Mouse (Mus musculus) forelimb bud, embryonic 11.5 days (tissue): ENCODE measurements at regions not wholly inside any gene's neighbourhood (a gene's known extent, or its start where the extent isn't known, plus 50 kb on each side); places are given as distances from the start of the nearest gene placed in this dataset.
"Not testable (repeated sequence)": the region's sequence is repeated elsewhere in the genome, so short reads cannot be mapped to it uniquely, and the experiment has no call there.

Experiments
- DNase-seq: peaks from one replicate; pipeline ENCODE4 v3.0.0-alpha.2; 2012; ENCODE audit warnings: low read depth, low spot score

DNA sequence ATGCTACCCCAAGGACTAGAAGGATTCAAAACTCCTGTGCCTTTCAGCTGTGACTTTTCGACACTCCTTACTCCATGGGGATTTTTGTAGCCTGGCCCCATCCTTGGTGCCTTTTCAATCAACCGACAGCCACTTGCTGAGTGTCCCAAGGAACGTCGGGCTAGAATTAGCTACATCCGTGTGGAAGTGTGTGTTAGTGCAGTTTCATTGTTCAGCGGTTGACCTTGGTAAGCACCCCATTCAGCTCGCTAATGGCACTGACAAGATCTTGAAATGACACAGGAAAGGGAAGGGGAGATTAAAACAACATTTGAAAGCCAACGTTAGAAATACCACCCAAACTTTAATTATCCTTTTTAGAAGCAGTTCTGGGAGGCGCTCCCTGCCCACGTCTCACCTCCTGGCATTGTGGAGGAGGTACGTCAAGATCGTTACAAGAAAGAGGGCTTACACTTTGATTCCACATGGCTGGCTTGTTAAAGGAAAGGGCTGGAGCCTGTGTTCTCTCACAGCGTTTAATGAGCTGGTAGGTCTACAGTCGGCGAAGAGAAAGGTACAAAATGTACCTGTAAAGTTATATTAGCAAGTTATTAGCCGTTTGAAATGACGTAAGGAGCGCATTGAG, 536.4 kb downstream of the Fam19a2 start:
- peak; percentile 64 for DNase-seq

DNA sequence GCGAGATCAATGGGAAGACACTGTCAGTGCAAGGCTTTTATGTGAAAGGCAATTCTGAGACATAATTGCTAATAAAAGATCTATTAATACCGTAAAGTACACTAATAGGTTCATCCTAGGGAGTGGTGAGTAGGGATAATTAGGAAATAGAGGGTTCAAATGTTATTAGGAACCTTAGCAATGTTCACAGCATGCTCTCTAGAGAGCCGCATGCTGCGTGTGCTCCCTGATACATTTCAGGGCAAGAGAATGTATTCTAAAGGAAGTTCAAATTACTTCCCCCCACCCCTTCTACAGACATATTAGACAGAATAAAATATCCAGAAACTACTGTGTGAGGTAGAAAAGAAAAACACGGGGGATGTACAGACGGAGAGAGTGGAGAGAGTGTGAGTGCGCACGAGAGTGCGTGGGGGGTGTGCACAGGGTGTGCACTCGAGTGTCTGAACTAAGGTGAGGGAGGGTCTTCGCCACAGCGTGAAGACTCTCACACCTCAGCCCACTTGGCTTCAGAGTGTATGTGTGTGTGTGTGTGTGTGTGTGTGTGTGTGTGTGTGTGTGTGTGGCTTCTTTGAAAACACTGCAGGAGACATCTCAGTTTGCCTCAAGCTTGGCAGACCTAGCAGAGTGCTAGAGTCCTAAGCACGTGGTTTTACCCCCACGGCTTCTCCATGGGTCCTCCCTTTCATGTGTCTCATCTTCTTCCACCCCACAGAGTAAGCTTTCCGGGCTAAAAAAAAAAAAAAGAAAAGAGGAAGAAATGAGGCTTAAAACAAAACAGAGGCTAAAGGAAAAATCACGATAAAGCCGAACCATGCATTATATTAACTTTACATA, 537.1 kb downstream of the Fam19a2 start:
- no peak for DNase-seq

DNA sequence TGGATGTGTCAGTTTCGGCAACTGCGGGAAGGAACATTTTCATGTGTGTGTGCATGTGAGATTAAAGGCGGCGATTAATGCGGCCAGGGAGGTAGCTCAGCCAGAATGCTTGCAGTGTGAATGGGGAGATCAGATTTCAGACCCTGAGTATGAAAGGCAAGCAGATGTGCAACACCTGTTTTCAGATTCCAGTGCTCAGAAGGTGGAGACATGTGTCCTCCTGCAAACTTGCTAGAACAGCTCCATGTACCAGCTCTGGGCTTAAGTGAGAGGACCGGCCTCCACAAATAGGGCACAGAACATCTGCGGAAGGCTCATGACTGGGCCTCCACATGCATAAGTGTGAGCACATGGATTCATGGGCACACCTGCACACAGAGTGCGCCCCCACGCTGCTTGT, 547.1 kb downstream of the Fam19a2 start:
- DNase-seq, result peak; percentile 65

DNA sequence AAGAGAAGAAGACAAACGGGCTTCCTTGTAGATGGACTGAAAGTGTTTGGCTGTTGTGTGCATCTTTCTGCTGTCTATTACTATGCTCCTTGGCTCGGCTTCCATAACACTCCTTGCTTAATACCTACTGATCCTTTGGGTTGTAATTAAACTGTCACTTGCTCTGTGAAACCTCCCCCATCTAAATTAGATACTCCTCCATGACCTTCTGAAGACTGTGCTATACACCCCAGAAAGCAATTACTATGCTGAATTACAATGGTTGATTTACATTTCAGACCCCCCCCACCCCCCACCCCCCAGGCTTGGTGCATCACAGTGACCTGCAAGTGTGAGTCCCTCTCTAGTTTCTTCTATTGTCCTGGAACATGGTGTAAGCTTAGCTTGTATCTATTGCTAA, 549.3 kb downstream of the Fam19a2 start:
- DNase-seq, result no peak

DNA sequence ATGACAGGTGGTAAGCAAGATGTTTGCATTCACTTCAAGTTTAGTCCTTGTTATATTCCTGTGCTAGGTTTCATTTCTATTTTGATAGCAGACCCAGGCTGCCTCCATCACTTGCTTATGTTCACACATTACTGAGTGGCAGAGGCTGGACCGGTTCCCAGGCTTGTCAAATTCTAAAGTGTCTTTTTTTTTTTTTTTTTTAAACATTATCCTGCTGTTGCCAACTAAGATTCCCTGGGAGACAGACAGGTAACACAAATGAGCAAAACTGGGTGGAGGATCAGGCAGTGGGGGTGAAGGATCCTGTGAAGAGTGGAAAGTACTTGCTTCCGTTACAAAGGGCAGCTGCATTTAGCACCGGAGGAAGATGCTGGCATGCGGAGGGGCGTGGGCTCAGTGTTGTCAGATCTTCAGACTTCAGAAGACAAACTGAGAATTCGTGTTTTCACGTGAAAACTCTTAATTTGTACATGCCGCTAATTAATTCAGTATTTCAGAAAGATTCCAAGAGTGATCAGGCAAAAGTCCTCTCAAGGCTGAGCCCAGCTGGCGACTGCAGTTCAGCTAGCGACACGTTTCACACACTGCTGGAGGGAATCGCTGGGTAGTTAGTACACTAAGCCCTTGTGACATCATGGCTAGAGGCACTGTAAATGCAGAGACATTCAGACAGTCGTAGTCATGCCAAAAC, 576.4 kb downstream of the Fam19a2 start:
- no peak for DNase-seq

DNA sequence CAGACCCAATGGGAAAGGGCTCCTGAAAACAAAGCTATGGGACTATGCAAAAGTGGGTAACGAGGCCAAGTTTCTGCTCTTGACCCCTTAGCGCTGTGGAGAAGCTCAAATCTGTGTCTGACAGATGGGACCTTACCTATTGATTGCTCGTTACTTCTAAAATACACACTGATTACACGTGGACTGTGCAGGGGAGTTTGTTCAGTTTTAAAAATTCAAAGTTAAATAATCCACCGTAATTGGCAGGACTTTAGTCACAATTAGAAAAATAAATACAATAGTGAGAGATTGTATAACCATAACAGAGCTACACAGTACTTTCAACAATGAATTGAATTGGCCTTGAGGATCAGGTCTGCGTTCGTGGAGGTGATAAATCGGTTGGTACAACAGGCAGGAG, 578.3 kb downstream of the Fam19a2 start:
- DNase-seq, result no peak

DNA sequence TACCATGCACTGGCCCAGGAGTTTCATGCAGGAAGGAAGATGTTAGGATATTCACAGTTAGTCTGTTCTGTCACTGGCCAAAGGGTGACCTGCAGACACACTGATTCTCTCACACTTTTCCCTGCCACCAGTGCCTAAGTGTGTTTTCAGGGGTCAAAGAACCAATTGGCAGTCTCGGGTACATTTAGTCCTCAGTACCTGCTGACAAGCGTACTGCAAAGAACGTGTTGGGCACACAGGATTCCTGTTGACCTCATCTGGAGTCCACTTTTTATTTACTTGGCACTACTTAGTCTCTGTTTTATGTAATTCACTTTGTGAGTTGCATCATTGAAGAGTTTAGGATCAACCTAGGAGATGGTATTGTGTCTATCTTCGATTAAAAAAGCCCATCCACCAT, 579.8 kb downstream of the Fam19a2 start:
- DNase-seq, result no peak

DNA sequence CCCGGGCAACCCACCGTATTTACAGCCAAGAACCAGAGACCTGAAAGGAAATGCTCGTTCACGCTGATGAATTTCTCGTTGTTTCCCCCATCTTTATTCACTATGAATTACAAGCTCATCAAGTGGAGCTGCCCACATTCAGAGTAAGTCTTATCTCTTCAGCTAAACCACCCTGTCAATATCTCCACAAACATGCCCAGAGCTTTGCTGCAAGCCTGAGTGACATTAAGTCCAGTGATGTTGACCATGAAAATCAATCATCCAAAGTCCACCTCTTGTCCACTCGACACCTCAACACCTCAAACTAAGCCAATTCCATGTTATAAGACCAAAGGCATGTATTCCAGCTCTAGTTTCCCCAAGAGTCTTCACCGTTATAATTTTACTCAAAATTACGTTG, 582.8 kb downstream of the Fam19a2 start:
- no peak for DNase-seq

DNA sequence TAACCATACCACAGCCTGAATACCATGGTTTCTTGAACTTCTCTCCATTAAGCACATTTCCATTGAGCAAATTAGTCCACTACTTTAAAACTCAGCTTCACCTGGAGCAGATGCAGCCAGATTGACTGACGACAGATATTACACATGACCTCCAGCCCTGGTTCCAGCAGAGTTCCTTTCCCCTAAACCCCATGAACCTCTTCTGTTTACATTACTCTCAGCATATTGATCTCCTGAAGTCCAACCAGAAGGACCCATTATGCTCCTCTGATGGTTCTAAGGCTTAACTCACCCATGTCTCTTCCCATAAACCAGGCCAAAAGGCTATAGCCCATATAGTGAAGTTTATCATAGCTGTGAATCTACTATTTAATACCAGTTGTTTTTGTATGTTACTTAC, 584.8 kb downstream of the Fam19a2 start:
- DNase-seq, result no peak

DNA sequence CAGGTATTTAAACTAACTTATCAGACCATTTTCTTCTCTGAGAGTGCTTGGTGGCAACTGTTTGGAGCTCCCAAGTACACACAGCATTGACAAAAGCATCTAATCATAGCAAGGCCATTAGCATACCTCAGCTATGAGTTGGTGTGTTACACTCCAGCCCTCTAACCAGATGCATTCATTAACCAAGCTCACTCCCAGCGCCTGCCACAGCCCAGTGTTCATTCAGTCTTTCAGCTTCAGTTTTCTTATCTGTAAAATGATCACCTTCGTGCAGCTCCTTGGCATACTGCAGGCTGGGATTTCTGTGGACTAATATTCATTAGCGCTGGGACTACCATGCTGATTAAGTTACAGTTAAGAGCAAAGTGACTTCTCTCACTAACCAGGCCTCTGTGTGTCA, 611.7 kb downstream of the Fam19a2 start:
- peak; percentile 14 for DNase-seq

DNA sequence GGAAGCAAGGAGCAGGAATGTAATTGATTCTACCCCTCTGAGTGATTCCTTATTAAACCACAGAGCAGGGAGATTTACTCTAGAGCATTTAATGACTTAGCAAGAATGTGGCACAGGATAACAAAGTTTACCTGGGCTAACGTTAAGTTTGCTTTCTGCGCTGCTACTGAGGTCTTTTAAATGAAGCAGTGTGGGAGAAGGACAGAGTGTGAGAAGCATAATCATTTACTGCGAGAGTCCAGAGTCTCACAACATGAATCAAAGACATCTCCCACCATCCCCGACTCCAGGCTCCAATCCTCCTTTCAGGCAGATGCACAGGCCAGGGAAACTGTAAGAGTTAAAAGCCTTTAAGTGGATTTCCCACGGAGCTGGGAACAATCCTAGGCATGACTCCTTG, 612.1 kb downstream of the Fam19a2 start:
- no peak for DNase-seq

DNA sequence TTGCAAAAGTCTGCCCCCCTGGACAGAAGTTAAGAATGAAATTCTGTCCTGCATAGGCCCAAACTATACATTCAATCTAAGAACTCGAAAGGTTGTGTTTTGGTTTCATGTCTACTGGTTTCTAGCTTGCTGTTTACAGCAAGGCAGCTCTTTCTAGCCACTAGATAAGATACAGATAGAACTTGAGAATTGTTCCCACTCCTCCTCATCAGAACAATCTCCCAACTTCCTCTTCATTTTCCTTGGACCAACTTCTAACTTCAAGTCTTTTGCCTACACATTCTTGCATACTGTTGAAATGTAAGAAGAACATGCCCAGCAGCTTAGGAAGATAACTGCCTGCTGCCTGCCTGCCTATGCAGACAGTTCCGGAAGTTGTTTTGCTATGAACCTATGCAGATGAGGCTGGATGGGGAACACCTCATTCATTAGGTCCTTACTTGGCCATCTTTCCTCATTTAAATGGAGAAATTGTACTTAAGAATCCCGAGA, 624.9 kb downstream of the Fam19a2 start:
- no peak for DNase-seq

DNA sequence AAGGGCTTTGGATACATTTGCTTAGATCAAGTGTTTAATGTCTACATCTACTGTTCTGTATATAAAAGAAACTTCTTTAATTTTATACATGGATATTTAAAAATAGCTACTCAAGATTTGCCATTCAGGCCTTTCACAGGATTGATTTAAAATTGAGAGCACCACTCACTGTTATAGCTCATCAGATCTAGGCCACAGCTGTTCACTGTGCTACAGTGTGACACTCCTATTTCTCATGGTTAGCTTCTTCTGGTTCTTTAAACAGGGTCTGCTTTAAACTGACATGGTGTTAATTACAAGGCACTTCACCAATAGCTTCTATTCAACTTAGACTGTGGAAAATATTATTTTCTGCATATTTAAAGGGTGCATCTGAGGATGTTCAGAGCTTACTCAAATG, 655.3 kb downstream of the Fam19a2 start:
- DNase-seq, result no peak

DNA sequence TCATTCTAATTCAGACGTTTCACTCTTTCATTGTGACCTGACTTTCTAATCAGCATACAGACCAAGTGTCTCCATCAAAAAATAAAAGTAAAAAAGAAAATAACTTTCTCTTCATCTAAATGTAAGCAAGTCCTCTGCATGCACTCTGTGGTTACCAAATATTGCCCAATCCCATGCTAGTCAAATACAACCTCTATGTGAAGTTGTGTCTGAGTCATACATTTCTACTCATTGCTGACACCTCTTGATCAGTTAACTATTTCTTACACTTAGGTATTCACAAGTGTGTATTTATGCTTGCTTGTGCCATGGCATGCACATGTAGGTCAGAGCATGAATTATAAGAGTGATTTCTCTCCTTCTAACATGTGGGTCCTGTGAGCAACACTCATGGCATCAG, 666.2 kb downstream of the Fam19a2 start:
- no peak for DNase-seq

DNA sequence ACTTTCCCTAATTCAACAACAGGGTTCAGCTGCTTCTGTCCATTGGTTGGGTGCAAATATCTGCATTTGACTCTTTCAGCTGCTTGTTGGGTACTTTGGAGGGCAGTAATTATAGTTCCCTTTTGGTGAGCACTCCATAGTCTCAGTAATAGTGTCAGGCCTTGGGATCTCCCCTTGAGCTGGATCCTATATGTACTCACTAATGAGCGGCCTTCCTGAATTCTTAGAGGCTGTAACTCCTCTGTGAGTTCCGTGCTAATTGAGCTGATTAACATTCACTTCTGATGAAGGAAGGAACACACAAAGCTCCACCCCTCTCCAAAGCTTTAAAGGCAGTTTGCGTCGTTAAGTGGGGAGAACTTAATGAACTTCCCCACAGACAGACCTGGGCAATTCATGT, 674.9 kb downstream of the Fam19a2 start:
- not testable (repeated sequence) for DNase-seq
